ENCODE assay signal across 14 mouse cellular contexts in genomic region chr5:19973852-19974251, GRCm38 (mm10).
"Had no signal": no experiment of that assay in that cellular context is flagged by ENCODE, and none has a peak within 500 bp of the region (broad histone marks: within the 10 kb centered on the region; RNA-seq: fewer than 3 reads in every experiment).

No protein-coding gene starts in this region.

- ATAC-seq: midbrain, embryonic 15.5 days had no signal

- H3K4me3 ChIP-seq: limb, embryonic 13.5 days; megakaryocyte, embryonic 14.5 days; midbrain, embryonic 15.5 days had no signal

- H3K4me2 ChIP-seq: limb, embryonic 13.5 days; lung, embryonic 14.5 days; midbrain, embryonic 11.5 days; midbrain, embryonic 15.5 days had no signal

- H3K9ac ChIP-seq: limb, embryonic 13.5 days; lung, embryonic 14.5 days; midbrain, embryonic 15.5 days had no signal

- DNase-seq: kidney, adult 8-10 months; kidney, postnatal 36 days; left cerebral cortex, postnatal 4 days; lung, embryonic 14.5 days; lung, postnatal 10 days; lung, postnatal 4 days; right cerebral cortex, adult 18-20 months; right cerebral cortex, postnatal 25 days; thymus, postnatal 4 days had no signal

- H3K4me1 ChIP-seq: limb, embryonic 13.5 days; midbrain, embryonic 15.5 days had no signal

- H3K9me3 ChIP-seq: limb, embryonic 13.5 days; midbrain, embryonic 15.5 days had no signal

- H3K36me3 ChIP-seq: limb, embryonic 13.5 days; midbrain, embryonic 15.5 days had no signal

- H3K27ac ChIP-seq: limb, embryonic 13.5 days; midbrain, embryonic 15.5 days; stomach, postnatal 0 days had no signal

- H3K27me3 ChIP-seq: limb, embryonic 13.5 days; megakaryocyte, embryonic 14.5 days; midbrain, embryonic 15.5 days had no signal
